In the genomic region with DNA sequence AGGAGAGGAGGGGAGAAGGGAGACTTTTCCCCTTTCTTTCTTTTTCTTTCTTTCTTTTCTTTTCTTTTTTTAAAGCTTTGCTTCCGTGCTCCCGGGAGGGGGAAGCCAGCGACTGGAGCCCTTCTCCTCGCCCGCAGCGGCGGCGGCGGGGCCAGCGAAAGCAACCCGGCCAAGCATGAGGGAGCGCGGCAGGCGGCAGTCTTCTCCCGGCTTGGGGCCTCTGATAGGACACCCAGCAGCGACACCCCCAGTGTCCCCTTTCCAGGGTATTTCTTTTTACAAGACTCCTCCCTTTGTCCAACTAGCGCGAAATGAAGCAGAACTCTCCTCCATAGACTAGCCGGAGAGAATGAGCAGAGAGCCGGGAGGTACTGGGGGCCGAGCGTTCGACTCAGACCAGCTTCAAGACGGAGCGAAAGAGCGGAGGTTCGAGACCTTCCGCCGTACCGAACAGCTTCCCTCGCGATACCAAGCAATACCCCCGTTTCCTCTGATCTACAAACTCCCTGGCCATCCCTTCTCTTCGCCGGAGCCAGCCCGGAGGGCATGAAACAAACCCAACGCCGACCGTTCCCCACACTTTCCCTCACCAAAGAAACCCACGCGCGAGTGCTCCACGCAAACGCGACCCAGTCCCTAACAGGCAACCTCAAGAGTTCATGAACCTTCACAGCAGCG, we compare ENCODE assay signal across 8 mouse cellular contexts. TPM values are rescaled to one million over a fixed set of nuclear protein-coding genes. Genes with fewer than 3 reads are reported as not detected.
DNase-seq lines count a peak whose midpoint lies in the region; ATAC-seq and TF ChIP-seq lines count a peak whose summit lies in the region.

No protein-coding gene starts in this region.

- WGBS in forebrain, embryonic 13.5 days, result under 1% methylated on average over 39 of the region's 46 CpGs
- WGBS in hindbrain, embryonic 16.5 days, result under 1% methylated on average over 46 of the region's 46 CpGs
- under 1% methylated on average over 46 of the region's 46 CpGs for WGBS in lung, embryonic 15.5 days
- 1% methylated on average over 46 of the region's 46 CpGs for WGBS in stomach, postnatal 0 days

- peaks cover 26% of the 10 kb centered on the region for H3K4me1 ChIP-seq in forebrain, embryonic 13.5 days
- H3K4me1 ChIP-seq in hindbrain, embryonic 16.5 days (ENCODE audit: control insufficient read depth, insufficient read depth, low read depth, low read length), result peaks cover 9% of the 10 kb centered on the region
- peaks cover 28% of the 10 kb centered on the region for H3K4me1 ChIP-seq in lung, embryonic 15.5 days
- 0 out of 2 replicates have a peak, but pooled peaks cover 4% of the 10 kb centered on the region for H3K4me1 ChIP-seq in stomach, postnatal 0 days (replicated peaks; ENCODE audit: control insufficient read depth, insufficient read depth)

- H3K9ac ChIP-seq in forebrain, embryonic 13.5 days, result no peak overlapping the region; the same call in 1 of the 2 replicates
- peak overlapping the region; percentile 41; the same call in 1 of the 2 replicates for H3K9ac ChIP-seq in hindbrain, embryonic 16.5 days (ENCODE audit: low read depth, low read length)
- peak overlapping the region; percentile 38 for H3K9ac ChIP-seq in lung, embryonic 15.5 days
- no peak overlapping the region for H3K9ac ChIP-seq in stomach, postnatal 0 days (ENCODE audit: low read length)

- H3K9me3 ChIP-seq in forebrain, embryonic 13.5 days (replicated peaks), result no peaks in the 10 kb centered on the region
- H3K9me3 ChIP-seq in hindbrain, embryonic 16.5 days (ENCODE audit: control insufficient read depth, low read length), result no peaks in the 10 kb centered on the region; the same call in 1 of the 2 replicates
- H3K9me3 ChIP-seq in lung, embryonic 15.5 days, result no peaks in the 10 kb centered on the region
- no peaks in the 10 kb centered on the region for H3K9me3 ChIP-seq in stomach, postnatal 0 days (ENCODE audit: control insufficient read depth, low read length)

- no peak for ATAC-seq in forebrain, embryonic 13.5 days
- ATAC-seq in hindbrain, embryonic 16.5 days, result no peak
- no peak; the same call in 1 of the 2 replicates for ATAC-seq in lung, embryonic 15.5 days (ENCODE audit: borderline replicate concordance, extremely low read depth, low FRiP score, low TSS enrichment)
- 0 out of 2 replicates have a peak, but pooled peaks have one; percentile 8 for ATAC-seq in stomach, postnatal 0 days (ENCODE audit: low FRiP score, low TSS enrichment)

- H3K36me3 ChIP-seq in forebrain, embryonic 13.5 days (ENCODE audit: poor library complexity, severe bottlenecking), result no peaks in the 10 kb centered on the region
- no peaks in the 10 kb centered on the region for H3K36me3 ChIP-seq in hindbrain, embryonic 16.5 days (ENCODE audit: control insufficient read depth, insufficient read depth, low read length)
- H3K36me3 ChIP-seq in lung, embryonic 15.5 days, result no peaks in the 10 kb centered on the region
- no peaks in the 10 kb centered on the region for H3K36me3 ChIP-seq in stomach, postnatal 0 days (ENCODE audit: control insufficient read depth, insufficient read depth, low read length)

- TF ChIP-seq CTCF in stomach, postnatal 0 days (IDR thresholded peaks at IDR 0.05; ENCODE audit: low read depth), result peak; percentile 18; the same call in 1 of the 2 replicates

- TF ChIP-seq EP300 in stomach, postnatal 0 days (optimal IDR thresholded peaks at IDR 0.05), result no peak

- DNase-seq in adrenal gland, adult 18-20 months (ENCODE audit: low spot score in 2 of 2), result peak; percentile 42 to 47
- DNase-seq in adrenal gland, adult 8-10 months, result no peak
- DNase-seq in NIH3T3 (ENCODE audit: low read depth), result peak; percentile 69
- peak; percentile 44 for DNase-seq in stomach, postnatal 0 days (ENCODE audit: low spot score)
- DNase-seq in right cerebral cortex, postnatal 36 days (ENCODE audit: low spot score in 2 of 2), result no peak

- H3K27ac ChIP-seq in forebrain, embryonic 13.5 days, result no peak overlapping the region
- no peak overlapping the region for H3K27ac ChIP-seq in hindbrain, embryonic 16.5 days (ENCODE audit: low read depth, low read length)
- no peak overlapping the region for H3K27ac ChIP-seq in lung, embryonic 15.5 days
- no peak overlapping the region for H3K27ac ChIP-seq in stomach, postnatal 0 days (replicated peaks)

- peaks cover 96% of the 10 kb centered on the region for H3K27me3 ChIP-seq in forebrain, embryonic 13.5 days
- peaks cover 79% of the 10 kb centered on the region for H3K27me3 ChIP-seq in hindbrain, embryonic 16.5 days (replicated peaks; ENCODE audit: control insufficient read depth, insufficient read depth, low read length)
- H3K27me3 ChIP-seq in lung, embryonic 15.5 days, result peaks cover 97% of the 10 kb centered on the region
- peaks cover 19% of the 10 kb centered on the region for H3K27me3 ChIP-seq in stomach, postnatal 0 days (ENCODE audit: control insufficient read depth, insufficient read depth, low read length)

- H3K4me2 ChIP-seq in forebrain, embryonic 13.5 days, result peak overlapping the region; percentile 58
- peak overlapping the region; percentile 53 for H3K4me2 ChIP-seq in hindbrain, embryonic 16.5 days (ENCODE audit: low read length)
- H3K4me2 ChIP-seq in lung, embryonic 15.5 days, result peak overlapping the region; percentile 88
- peak overlapping the region; percentile 66 for H3K4me2 ChIP-seq in stomach, postnatal 0 days (replicated peaks; ENCODE audit: low read depth)

- H3K4me3 ChIP-seq in forebrain, embryonic 13.5 days, result peak overlapping the region; percentile 36
- peak overlapping the region; percentile 38 for H3K4me3 ChIP-seq in hindbrain, embryonic 16.5 days (ENCODE audit: low read length)
- peak overlapping the region; percentile 46 for H3K4me3 ChIP-seq in lung, embryonic 15.5 days
- H3K4me3 ChIP-seq in stomach, postnatal 0 days (ENCODE audit: low read depth, low read length), result peak overlapping the region; percentile 42

RNA-seq across cellular contexts. Expression of a gene that starts 8.5 kb away (rescaled TPM):
- 1 to 10 TPM; 1.8 to 8.8 TPM for total RNA-seq in adrenal gland, adult 18-20 months (2021)
- 1 to 10 TPM in 3 of 4 experiments, under 1 TPM in 1; 0.94 to 2.3 (median 1.3) TPM for total RNA-seq in adrenal gland, adult 8-10 months (2022)
- 0.22 and 0.42 TPM in 2 replicates for polyA plus RNA-seq in forebrain, embryonic 13.5 days (2015; fragmentation: Nextera tagmentation; extraction: Ambion mirVana)
- 0.58 and 1.5 TPM in 2 replicates for polyA plus RNA-seq in hindbrain, embryonic 16.5 days (2015; fragmentation: Nextera tagmentation; extraction: Ambion mirVana)
- 1.3 and 1.5 TPM in 2 replicates for polyA plus RNA-seq in lung, embryonic 15.5 days (2015; fragmentation: Nextera tagmentation; extraction: Ambion mirVana)
- 0.02 and 0.10 TPM in 2 replicates for polyA plus RNA-seq in stomach, postnatal 0 days (2015; fragmentation: Nextera tagmentation; extraction: Ambion mirVana)

Comparison
In these comparisons a context has a peak if more than half of its experiments do, and no peak if none do; other contexts are left out.
1. DNase-seq: peak in adrenal gland, adult 18-20 months (2 of 2), NIH3T3 (single experiment) and stomach, postnatal 0 days (single experiment); none in adrenal gland, adult 8-10 months (single experiment) and right cerebral cortex, postnatal 36 days (0 of 2).
2. H3K9ac ChIP-seq: peak in hindbrain, embryonic 16.5 days (single experiment) and lung, embryonic 15.5 days (single experiment); none in forebrain, embryonic 13.5 days (single experiment) and stomach, postnatal 0 days (single experiment).
3. Peak in every context shown above with its lines, with median percentiles within 50 percentile points of each other: H3K4me2 ChIP-seq and H3K4me3 ChIP-seq.